Mouse (Mus musculus): ENCODE results near the gene Galnt14.

Galnt14 gene

GRCm38 (mm10) chr17:73663237-73663636 is 47.0 kb downstream of the Galnt14 start:
- DNase-seq, result no peak

- no peak for DNase-seq
Measured at GRCm38 (mm10) chr17:73658731-73659445, 51.4 kb downstream of the Galnt14 start.

DNA sequence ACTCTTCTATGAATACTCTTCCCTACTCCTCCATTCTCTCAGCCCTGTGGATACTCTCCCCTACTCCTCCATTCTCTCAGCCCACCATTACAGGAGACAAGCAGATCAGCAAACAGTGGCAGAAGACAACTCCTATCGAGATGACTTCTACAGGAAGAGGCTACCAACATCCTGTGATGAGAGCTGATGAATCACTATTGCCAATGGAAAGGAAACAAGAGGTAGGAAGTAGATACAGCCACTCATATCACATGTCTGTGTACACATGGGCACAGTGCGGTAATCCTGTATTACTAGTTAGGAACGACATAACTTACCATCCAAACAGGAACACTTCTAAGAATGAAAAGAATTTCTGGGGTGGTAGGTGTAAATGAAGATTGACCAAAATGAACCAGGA is 53.9 kb downstream of the Galnt14 start:
- no peak for DNase-seq

GRCm38 (mm10) chr17:73654261-73654660 is 56.0 kb downstream of the Galnt14 start:
- no peak for DNase-seq

GRCm38 (mm10) chr17:73649371-73649770 is 60.9 kb downstream of the Galnt14 start:
- DNase-seq, result no peak

DNA sequence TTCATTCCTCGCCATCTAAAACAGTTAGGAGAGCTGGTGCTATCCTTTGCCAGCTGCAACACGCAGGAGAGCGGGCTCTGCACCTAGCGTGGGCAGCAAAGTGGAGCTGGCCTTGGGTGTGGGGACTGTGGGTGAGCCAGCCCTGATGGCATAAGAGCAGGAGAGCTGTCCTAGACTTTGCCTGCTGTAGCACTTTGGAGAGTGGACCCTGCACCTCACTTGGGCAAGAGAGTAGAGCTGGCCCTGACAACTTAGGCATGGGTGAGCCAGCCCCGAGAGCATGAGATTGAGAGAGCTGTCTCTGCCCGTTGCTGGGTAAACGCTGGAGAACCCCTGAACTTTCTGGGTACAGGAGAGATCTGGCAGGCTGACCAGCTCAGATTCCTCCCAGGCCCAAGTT is 68.6 kb downstream of the Galnt14 start:
- DNase-seq, result peak; percentile 58

DNA sequence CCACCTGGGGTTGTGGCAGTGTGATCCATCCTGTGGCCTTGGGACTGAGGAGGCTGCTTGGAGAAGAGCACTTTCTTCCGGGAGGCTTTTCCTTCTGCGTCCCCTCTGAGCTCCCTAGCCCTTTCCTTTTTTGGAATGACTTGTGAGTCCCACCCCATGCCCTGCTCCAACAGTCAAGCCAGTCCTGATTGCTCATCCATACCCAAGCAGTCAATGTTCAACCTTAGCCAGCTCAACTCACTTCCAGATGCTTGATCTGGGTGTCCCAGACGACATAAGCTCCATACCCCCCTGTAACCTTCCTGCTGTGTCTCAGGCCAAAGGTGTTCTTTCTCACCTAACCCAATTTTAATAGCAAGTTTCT is 70.2 kb downstream of the Galnt14 start:
- DNase-seq, result peak; percentile 75

DNA sequence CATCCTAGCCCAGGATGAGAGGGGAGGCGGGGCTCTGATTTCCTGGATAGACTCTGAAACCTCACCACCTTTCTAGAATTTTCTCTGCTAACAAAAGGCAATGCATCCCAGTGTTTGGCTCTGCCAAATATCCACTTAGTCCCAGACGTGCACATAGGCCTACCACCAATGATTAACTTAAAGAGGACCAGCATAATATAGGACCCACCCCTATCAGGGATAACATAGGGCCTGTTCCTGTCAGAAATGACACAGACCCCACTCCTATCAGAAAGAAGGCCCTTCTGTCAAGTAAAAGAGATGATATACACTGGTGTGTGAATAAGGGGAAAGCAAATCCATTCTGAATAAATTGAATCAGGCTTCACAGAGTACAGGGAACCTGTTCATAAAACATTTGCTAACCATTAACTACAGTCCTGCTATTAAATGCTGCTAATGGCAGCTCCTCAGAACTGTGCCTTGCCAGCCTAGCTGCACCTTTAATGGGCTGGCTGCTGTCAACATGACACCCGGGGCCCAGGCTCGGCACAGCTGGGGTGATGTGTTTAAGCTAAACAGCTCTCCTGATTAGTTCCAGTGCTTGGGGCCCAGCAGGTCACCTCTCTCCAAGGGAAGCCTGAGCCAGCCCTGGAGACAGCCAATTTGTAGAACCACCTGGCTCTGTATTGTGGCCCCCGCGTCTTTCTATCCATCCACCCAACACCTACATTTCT is 70.7 kb downstream of the Galnt14 start:
- DNase-seq, result peak; percentile 84

DNA sequence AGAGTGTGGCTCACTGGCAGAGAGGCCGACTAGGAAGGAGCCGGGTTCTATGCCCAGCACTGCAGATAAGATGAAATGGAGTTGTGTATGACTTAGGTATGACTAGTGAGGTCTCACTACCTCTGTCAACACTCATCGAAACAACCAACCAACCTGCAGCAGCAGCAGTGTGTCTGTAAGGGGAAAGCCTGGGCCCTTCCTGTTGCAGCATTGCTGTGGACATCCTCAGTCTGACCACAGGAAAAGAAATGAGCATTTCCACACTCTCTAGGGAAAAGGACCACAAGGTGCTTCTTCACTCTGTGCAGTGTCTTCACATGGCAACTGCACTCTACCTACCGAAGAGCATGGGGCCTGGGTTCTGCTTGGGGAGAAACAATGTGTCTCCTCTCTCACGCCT is 73.3 kb downstream of the Galnt14 start:
- no peak for DNase-seq

- DNase-seq, result peak; percentile 14
Measured at GRCm38 (mm10) chr17:73634896-73635295, 75.4 kb downstream of the Galnt14 start.

- peak; percentile 41 for DNase-seq
Measured at GRCm38 (mm10) chr17:73633991-73634710, 76.1 kb downstream of the Galnt14 start.

- DNase-seq, result peak; percentile 17
Measured at GRCm38 (mm10) chr17:73628263-73628914, 81.9 kb downstream of the Galnt14 start.

GRCm38 (mm10) chr17:73626912-73627311 is 83.3 kb downstream of the Galnt14 start:
- no peak for DNase-seq

GRCm38 (mm10) chr17:73620049-73620448 is 90.2 kb downstream of the Galnt14 start:
- DNase-seq, result peak; percentile 77

DNA sequence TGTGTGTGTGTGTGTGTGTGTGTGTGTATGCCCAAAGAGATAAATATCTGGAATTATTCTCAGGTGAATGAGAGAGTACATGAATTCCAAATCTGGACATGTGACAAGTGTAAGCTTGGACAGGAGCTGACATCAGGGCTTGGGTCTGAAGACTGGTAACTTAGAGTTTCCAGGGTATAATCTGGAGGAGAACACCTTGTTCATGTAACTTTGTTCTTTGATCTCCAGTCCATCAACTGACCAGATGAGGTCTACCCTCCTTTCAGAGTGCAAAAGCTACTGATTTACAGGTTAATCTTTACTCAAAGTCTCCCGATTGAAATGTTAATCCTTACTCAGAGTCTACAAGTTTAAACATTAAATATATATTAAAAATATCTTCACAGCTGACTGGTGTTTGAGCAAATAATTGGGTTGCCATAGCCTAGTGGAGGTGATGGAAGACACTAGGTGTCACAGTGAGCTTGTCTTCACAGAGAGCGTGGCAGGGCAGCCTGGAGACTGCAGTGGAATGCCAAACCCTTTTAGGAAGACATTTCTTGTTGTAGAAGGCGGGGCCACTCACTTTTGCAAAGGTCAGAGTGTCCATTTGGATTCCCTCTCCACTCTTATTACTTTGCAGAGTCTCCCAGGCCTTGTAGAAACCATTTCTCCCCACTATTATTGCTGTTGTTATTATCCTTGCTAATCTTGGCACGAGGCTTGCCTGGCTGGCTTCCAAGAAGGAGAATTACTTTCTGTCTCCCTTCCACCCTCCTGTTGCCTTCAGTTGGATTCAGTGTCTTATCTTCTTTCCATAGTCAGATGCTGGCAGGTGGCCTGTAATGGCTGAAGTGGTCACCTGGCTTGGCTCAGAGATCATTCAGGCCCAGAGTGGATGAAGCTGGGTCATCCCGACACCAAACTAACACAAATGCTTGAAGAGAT is 107.4 kb downstream of the Galnt14 start:
- DNase-seq, result peak; percentile 91

- no peak for DNase-seq
Measured at GRCm38 (mm10) chr17:73599923-73600322, 110.3 kb downstream of the Galnt14 start.

GRCm38 (mm10) chr17:73592081-73592480 is 118.2 kb downstream of the Galnt14 start:
- DNase-seq, result peak; percentile 66

DNA sequence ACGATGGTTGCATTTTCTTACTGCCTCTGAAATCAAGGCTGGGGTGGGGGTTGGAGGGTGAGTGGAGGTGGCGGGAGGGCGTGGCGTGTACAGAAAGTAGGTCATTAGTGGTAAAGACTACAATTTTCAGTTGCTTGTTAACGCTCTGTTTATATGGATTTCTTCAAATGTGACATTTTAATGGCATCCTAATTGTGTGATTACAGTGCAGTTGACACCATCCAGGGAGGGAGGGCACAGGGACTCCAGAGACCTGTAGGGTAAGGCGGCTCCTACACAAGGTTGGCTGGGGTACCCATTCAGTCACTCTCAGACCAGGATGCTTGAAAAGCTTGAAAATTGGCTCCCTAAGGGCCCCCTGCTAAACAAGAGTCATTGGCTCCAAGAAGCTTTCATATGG is 122.7 kb downstream of the Galnt14 start:
- no peak for DNase-seq

- no peak for DNase-seq
Measured at GRCm38 (mm10) chr17:73574186-73574585, 136.1 kb downstream of the Galnt14 start.

GRCm38 (mm10) chr17:73572881-73573280 is 137.4 kb downstream of the Galnt14 start:
- DNase-seq, result peak; percentile 31

GRCm38 (mm10) chr17:73572440-73572839 is 137.8 kb downstream of the Galnt14 start:
- peak; percentile 84 for DNase-seq

GRCm38 (mm10) chr17:73571961-73572360 is 138.3 kb downstream of the Galnt14 start:
- DNase-seq, result no peak
